Mouse (Mus musculus): ENCODE results near the gene G0s2. TPM values are rescaled to one million over a fixed set of nuclear protein-coding genes. Genes with fewer than 3 reads are reported as not detected.
A peak's percentile ranks its signal among the peaks of the same experiment; 100 is the strongest.

Gene G0s2
- polyA plus RNA-seq, 1 experiment from 2014 or later, result 6.9 TPM

GRCm38 (mm10) chr1:193250026-193250425 lies 23.0 kb downstream of the G0s2 start:
- Histone ChIP-seq H3K9ac (ENCODE audit: low read depth, low read length) (no peak overlapping the region), H3K27me3 (ENCODE audit: control insufficient read depth, insufficient read depth, low read depth, low read length) (no peaks in the 10 kb centered on the region), H3K4me3 (ENCODE audit: low read depth, low read length) (no peak overlapping the region), H3K9me3 (replicated peaks; ENCODE audit: control insufficient read depth, low read length, poor library complexity, severe bottlenecking) (no peaks in the 10 kb centered on the region), H3K4me1 (ENCODE audit: control insufficient read depth, insufficient read depth, low read length) (no peaks in the 10 kb centered on the region), H3K27ac (ENCODE audit: low read length) (no peak overlapping the region), H3K4me2 (ENCODE audit: low read length) (no peak overlapping the region), H3K36me3 (ENCODE audit: control insufficient read depth, insufficient read depth, low read length) (no peaks in the 10 kb centered on the region)
- no peak for ATAC-seq
- WGBS, result 93% methylated on average over 2 of the region's 2 CpGs

GRCm38 (mm10) chr1:193244235-193244634 lies 28.8 kb downstream of the G0s2 start:
- ATAC-seq, result no peak
- no peak overlapping the region for H3K27ac ChIP-seq (ENCODE audit: low read length)
- H3K36me3 ChIP-seq (ENCODE audit: control insufficient read depth, insufficient read depth, low read length), result no peaks in the 10 kb centered on the region
- H3K9me3 ChIP-seq (replicated peaks; ENCODE audit: control insufficient read depth, low read length, poor library complexity, severe bottlenecking), result no peaks in the 10 kb centered on the region
- H3K4me2 ChIP-seq (ENCODE audit: low read length), result no peak overlapping the region
- no peaks in the 10 kb centered on the region for H3K4me1 ChIP-seq (ENCODE audit: control insufficient read depth, insufficient read depth, low read length)
- H3K9ac ChIP-seq (ENCODE audit: low read depth, low read length), result no peak overlapping the region
- no peaks in the 10 kb centered on the region for H3K27me3 ChIP-seq (ENCODE audit: control insufficient read depth, insufficient read depth, low read depth, low read length)
- WGBS, result 65% methylated on average over 6 of the region's 6 CpGs
- H3K4me3 ChIP-seq (ENCODE audit: low read depth, low read length), result no peak overlapping the region

- H3K4me2 ChIP-seq (ENCODE audit: low read length), result no peak overlapping the region
- no peaks in the 10 kb centered on the region for H3K36me3 ChIP-seq (ENCODE audit: control insufficient read depth, insufficient read depth, low read length)
- H3K4me1 ChIP-seq (ENCODE audit: control insufficient read depth, insufficient read depth, low read length), result no peaks in the 10 kb centered on the region
- no peak overlapping the region for H3K9ac ChIP-seq (ENCODE audit: low read depth, low read length)
- H3K27me3 ChIP-seq (ENCODE audit: control insufficient read depth, insufficient read depth, low read depth, low read length), result no peaks in the 10 kb centered on the region
- WGBS, result 51% methylated on average over 10 of the region's 10 CpGs
- H3K27ac ChIP-seq (ENCODE audit: low read length), result no peak overlapping the region
- ATAC-seq, result no peak
- no peak overlapping the region for H3K4me3 ChIP-seq (ENCODE audit: low read depth, low read length)
- H3K9me3 ChIP-seq (replicated peaks; ENCODE audit: control insufficient read depth, low read length, poor library complexity, severe bottlenecking), result no peaks in the 10 kb centered on the region
Observed at GRCm38 (mm10) chr1:193243571-193244193, 29.3 kb downstream of the G0s2 start.

GRCm38 (mm10) chr1:193242863-193243262 lies 30.2 kb downstream of the G0s2 start:
- Histone ChIP-seq H3K27me3 (ENCODE audit: control insufficient read depth, insufficient read depth, low read depth, low read length) (no peaks in the 10 kb centered on the region), H3K9ac (ENCODE audit: low read depth, low read length) (no peak overlapping the region), H3K9me3 (replicated peaks; ENCODE audit: control insufficient read depth, low read length, poor library complexity, severe bottlenecking) (no peaks in the 10 kb centered on the region), H3K4me1 (ENCODE audit: control insufficient read depth, insufficient read depth, low read length) (no peaks in the 10 kb centered on the region), H3K4me2 (ENCODE audit: low read length) (no peak overlapping the region), H3K36me3 (ENCODE audit: control insufficient read depth, insufficient read depth, low read length) (no peaks in the 10 kb centered on the region), H3K27ac (ENCODE audit: low read length) (no peak overlapping the region), H3K4me3 (ENCODE audit: low read depth, low read length) (no peak overlapping the region)
- 50% methylated on average over 4 of the region's 4 CpGs for WGBS
- ATAC-seq, result no peak

GRCm38 (mm10) chr1:193242238-193242637 lies 30.8 kb downstream of the G0s2 start:
- WGBS, result 81% methylated on average over 8 of the region's 8 CpGs
- no peak overlapping the region for H3K4me3 ChIP-seq (ENCODE audit: low read depth, low read length)
- no peaks in the 10 kb centered on the region for H3K36me3 ChIP-seq (ENCODE audit: control insufficient read depth, insufficient read depth, low read length)
- H3K9me3 ChIP-seq (replicated peaks; ENCODE audit: control insufficient read depth, low read length, poor library complexity, severe bottlenecking), result no peaks in the 10 kb centered on the region
- no peak overlapping the region for H3K9ac ChIP-seq (ENCODE audit: low read depth, low read length)
- H3K27me3 ChIP-seq (ENCODE audit: control insufficient read depth, insufficient read depth, low read depth, low read length), result no peaks in the 10 kb centered on the region
- H3K27ac ChIP-seq (ENCODE audit: low read length), result no peak overlapping the region
- no peaks in the 10 kb centered on the region for H3K4me1 ChIP-seq (ENCODE audit: control insufficient read depth, insufficient read depth, low read length)
- H3K4me2 ChIP-seq (ENCODE audit: low read length), result no peak overlapping the region
- ATAC-seq, result no peak

- ATAC-seq, result no peak
- WGBS, result 85% methylated on average over 4 of the region's 4 CpGs
Observed at GRCm38 (mm10) chr1:193241436-193241835, 31.6 kb downstream of the G0s2 start.

GRCm38 (mm10) chr1:193238426-193238825 lies 34.6 kb downstream of the G0s2 start:
- ATAC-seq, result 0 out of 2 replicates have a peak, but pooled peaks have one; percentile 45
- WGBS, result 58% methylated on average over 4 of the region's 4 CpGs
- Histone ChIP-seq H3K4me3 (ENCODE audit: low read depth, low read length) (no peak overlapping the region), H3K9me3 (replicated peaks; ENCODE audit: control insufficient read depth, low read length, poor library complexity, severe bottlenecking) (no peaks in the 10 kb centered on the region), H3K9ac (ENCODE audit: low read depth, low read length) (no peak overlapping the region), H3K27me3 (ENCODE audit: control insufficient read depth, insufficient read depth, low read depth, low read length) (no peaks in the 10 kb centered on the region), H3K4me2 (ENCODE audit: low read length) (no peak overlapping the region), H3K4me1 (ENCODE audit: control insufficient read depth, insufficient read depth, low read length) (no peaks in the 10 kb centered on the region), H3K27ac (ENCODE audit: low read length) (no peak overlapping the region), H3K36me3 (ENCODE audit: control insufficient read depth, insufficient read depth, low read length) (no peaks in the 10 kb centered on the region)

More at GRCm38 (mm10) chr1:193241436-193241835, 31.6 kb downstream of the G0s2 start:
- no peaks in the 10 kb centered on the region for H3K9me3 ChIP-seq (replicated peaks; ENCODE audit: control insufficient read depth, low read length, poor library complexity, severe bottlenecking)
- no peaks in the 10 kb centered on the region for H3K27me3 ChIP-seq (ENCODE audit: control insufficient read depth, insufficient read depth, low read depth, low read length)
- H3K4me1 ChIP-seq (ENCODE audit: control insufficient read depth, insufficient read depth, low read length), result no peaks in the 10 kb centered on the region
- no peak overlapping the region for H3K9ac ChIP-seq (ENCODE audit: low read depth, low read length)
- H3K36me3 ChIP-seq (ENCODE audit: control insufficient read depth, insufficient read depth, low read length), result no peaks in the 10 kb centered on the region
- H3K27ac ChIP-seq (ENCODE audit: low read length), result no peak overlapping the region
- no peak overlapping the region for H3K4me2 ChIP-seq (ENCODE audit: low read length)
- H3K4me3 ChIP-seq (ENCODE audit: low read depth, low read length), result no peak overlapping the region

- H3K36me3 ChIP-seq (ENCODE audit: control insufficient read depth, insufficient read depth, low read length), result no peaks in the 10 kb centered on the region
- no peak overlapping the region for H3K27ac ChIP-seq (ENCODE audit: low read length)
- no peaks in the 10 kb centered on the region for H3K27me3 ChIP-seq (ENCODE audit: control insufficient read depth, insufficient read depth, low read depth, low read length)
- H3K9ac ChIP-seq (ENCODE audit: low read depth, low read length), result no peak overlapping the region
- no peak for ATAC-seq
- no peaks in the 10 kb centered on the region for H3K9me3 ChIP-seq (replicated peaks; ENCODE audit: control insufficient read depth, low read length, poor library complexity, severe bottlenecking)
- 89% methylated on average over 7 of the region's 7 CpGs for WGBS
- H3K4me3 ChIP-seq (ENCODE audit: low read depth, low read length), result no peak overlapping the region
- no peaks in the 10 kb centered on the region for H3K4me1 ChIP-seq (ENCODE audit: control insufficient read depth, insufficient read depth, low read length)
- no peak overlapping the region for H3K4me2 ChIP-seq (ENCODE audit: low read length)
Observed at GRCm38 (mm10) chr1:193234930-193235329, 38.1 kb downstream of the G0s2 start.

- H3K9me3 ChIP-seq (replicated peaks; ENCODE audit: control insufficient read depth, low read length, poor library complexity, severe bottlenecking), result no peaks in the 10 kb centered on the region
- no peak overlapping the region for H3K4me2 ChIP-seq (ENCODE audit: low read length)
- no peaks in the 10 kb centered on the region for H3K27me3 ChIP-seq (ENCODE audit: control insufficient read depth, insufficient read depth, low read depth, low read length)
- no peaks in the 10 kb centered on the region for H3K4me1 ChIP-seq (ENCODE audit: control insufficient read depth, insufficient read depth, low read length)
- H3K9ac ChIP-seq (ENCODE audit: low read depth, low read length), result no peak overlapping the region
- H3K4me3 ChIP-seq (ENCODE audit: low read depth, low read length), result no peak overlapping the region
- H3K27ac ChIP-seq (ENCODE audit: low read length), result no peak overlapping the region
- 91% methylated on average over 2 of the region's 2 CpGs for whole genome bisulfite sequencing
- ATAC-seq, result no peak
- H3K36me3 ChIP-seq (ENCODE audit: control insufficient read depth, insufficient read depth, low read length), result no peaks in the 10 kb centered on the region
Observed at GRCm38 (mm10) chr1:193234130-193234645, 38.8 kb downstream of the G0s2 start.
